Mouse (Mus musculus) gonadal fat pad, adult 2 months (tissue): ENCODE measurements around the gene Becn1. TPM values are rescaled to one million over a fixed set of nuclear protein-coding genes. Genes with fewer than 3 reads are reported as not detected.

Experiments
- DNase-seq: peaks from one replicate; pipeline ENCODE4 v3.0.0-alpha.2; 2012; ENCODE audit warnings: low read depth
- polyA plus RNA-seq: library from polyadenylated mRNA; depleted of rRNA; stranded (reverse); fragments of >200 nt; gene quantifications from 2 replicates; pipeline ENCODE4 v1.2.3, GENCODE M21; 2012; rRNA removed

Becn1 gene
- polyA plus RNA-seq, 1 experiment = 158 TPM

DNA sequence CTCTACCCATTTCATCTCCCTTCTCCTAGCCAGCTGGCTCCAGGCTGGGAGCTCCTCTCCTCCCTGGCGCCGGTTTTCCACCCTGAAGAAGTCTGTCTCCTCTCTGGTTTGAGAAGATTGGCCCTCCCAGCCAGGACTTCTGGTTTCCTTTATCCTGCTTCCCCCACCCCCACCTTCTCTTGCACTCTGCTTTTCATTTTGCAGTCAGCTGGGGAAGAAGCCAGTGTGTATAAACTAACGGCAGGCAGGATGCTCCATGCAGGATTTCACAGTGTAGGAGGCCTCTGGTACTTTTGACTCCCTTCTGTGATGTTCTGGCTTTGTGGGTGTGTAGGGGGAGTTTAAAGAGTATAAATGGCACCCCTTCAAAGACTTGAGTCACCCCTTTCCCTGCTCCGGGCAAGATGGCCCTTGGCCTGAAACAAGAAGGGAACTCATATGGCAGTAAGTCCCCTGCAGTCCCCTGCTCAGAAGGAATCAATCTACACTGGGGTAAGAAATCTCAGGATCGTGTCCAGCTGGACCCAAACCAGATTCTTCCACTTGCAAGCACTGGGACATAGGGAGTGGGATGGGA is 63.9 kb downstream of the Becn1 start:
- no peak for DNase-seq

GRCm38 (mm10) chr11:101236782-101237181 is 65.3 kb downstream of the Becn1 start:
- no peak for DNase-seq

Other genes with a start within 250 kb of the Becn1 start
- gene Naglu, start 232.3 kb downstream of the Becn1 start, polyA plus RNA-seq = 44.6 and 52.9 TPM in 2 replicates
- gene Hsd17b1, start 223.9 kb downstream of the Becn1 start, polyA plus RNA-seq = 0.43 and 0.55 TPM in 2 replicates
- gene Coasy, start 219.7 kb downstream of the Becn1 start, polyA plus RNA-seq = 62.6 and 70.1 TPM in 2 replicates
- 35.0 and 54.3 TPM in 2 replicates for gene Mlx, start 215.0 kb downstream of the Becn1 start, polyA plus RNA-seq
- 1.5 and 2.9 TPM in 2 replicates for gene Psmc3ip, start 206.8 kb downstream of the Becn1 start, polyA plus RNA-seq
- gene Retreg3, start 182.4 kb downstream of the Becn1 start, polyA plus RNA-seq = 56.3 and 66.7 TPM in 2 replicates
- gene Tubg1, start 182.3 kb downstream of the Becn1 start, polyA plus RNA-seq = 9.0 and 24.0 TPM in 2 replicates
- 3.4 and 3.6 TPM in 2 replicates for gene Tubg2, start 146.4 kb downstream of the Becn1 start, polyA plus RNA-seq
- gene Cntnap1, start 131.8 kb downstream of the Becn1 start, polyA plus RNA-seq = 3.7 and 4.1 TPM in 2 replicates
- 22.7 and 28.6 TPM in 2 replicates for gene Plekhh3, start 130.9 kb downstream of the Becn1 start, polyA plus RNA-seq
- 0.34 and 0.45 TPM in 2 replicates for gene Ccr10, start 126.8 kb downstream of the Becn1 start, polyA plus RNA-seq
- 39.4 and 46.5 TPM in 2 replicates for gene Ezh1, start 75.8 kb downstream of the Becn1 start, polyA plus RNA-seq
- 97.9 and 146 TPM in 2 replicates for gene Ramp2, start 56.3 kb downstream of the Becn1 start, polyA plus RNA-seq
- gene Vps25, start 48.6 kb downstream of the Becn1 start, polyA plus RNA-seq = 99.1 and 108 TPM in 2 replicates
- 9.5 and 14.6 TPM in 2 replicates for gene Wnk4, start 41.7 kb downstream of the Becn1 start, polyA plus RNA-seq
- 0.75 and 0.88 TPM in 2 replicates for gene Cntd1, start 23.3 kb downstream of the Becn1 start, polyA plus RNA-seq
- gene Coa3, start 23.2 kb downstream of the Becn1 start, polyA plus RNA-seq = 157 and 167 TPM in 2 replicates
- gene Psme3, start 13.9 kb upstream of the Becn1 start, polyA plus RNA-seq = 51.5 and 57.8 TPM in 2 replicates
- 3.2 and 3.6 TPM in 2 replicates for gene Aoc2, start 22.8 kb upstream of the Becn1 start, polyA plus RNA-seq
- 306 and 337 TPM in 2 replicates for gene Aoc3, start 28.3 kb upstream of the Becn1 start, polyA plus RNA-seq
- 0.32 and 0.80 TPM in 2 replicates for gene G6pc, start 65.3 kb upstream of the Becn1 start, polyA plus RNA-seq
- gene Aarsd1, start 115.3 kb upstream of the Becn1 start, polyA plus RNA-seq = 30.4 and 33.7 TPM in 2 replicates
- 0.19 and 0.34 TPM in 2 replicates for gene Gm27029, start 122.5 kb upstream of the Becn1 start, polyA plus RNA-seq
- gene Rundc1, start 122.8 kb upstream of the Becn1 start, polyA plus RNA-seq = 25.6 and 26.5 TPM in 2 replicates
- 12.3 and 15.3 TPM in 2 replicates for gene Ptges3l, start 123.0 kb upstream of the Becn1 start, polyA plus RNA-seq
- gene Rpl27, start 140.0 kb upstream of the Becn1 start, polyA plus RNA-seq = 406 and 583 TPM in 2 replicates
- gene Ifi35, start 146.1 kb upstream of the Becn1 start, polyA plus RNA-seq = 45.9 and 61.9 TPM in 2 replicates
- gene Rnd2, start 162.7 kb upstream of the Becn1 start, polyA plus RNA-seq = 16.3 and 21.6 TPM in 2 replicates
- 140 and 168 TPM in 2 replicates for gene Vat1, start 163.9 kb upstream of the Becn1 start, polyA plus RNA-seq
- 0.39 and 0.46 TPM in 2 replicates for gene Brca1, start 249.7 kb upstream of the Becn1 start, polyA plus RNA-seq
- gene Nbr1, start 249.9 kb upstream of the Becn1 start, polyA plus RNA-seq = 96.8 and 109 TPM in 2 replicates